Mouse (Mus musculus) heart, postnatal 0 days (tissue): ENCODE measurements around the gene Zfp764. TPM values are rescaled to one million over a fixed set of nuclear protein-coding genes. Genes with fewer than 3 reads are reported as not detected.

ENCODE experiments used
- ATAC-seq: fragments of 200-750 bp; cut with Nextera tagmentation; 2 replicates; pipeline ENCODE4 v1.8.0; 2017; ENCODE audit warnings: low read depth, moderate number of reproducible peaks, moderate library complexity; ENCODE audit not compliant: insufficient read depth
- DNase-seq: peaks from one replicate; pipeline ENCODE4 v3.0.0-alpha.2; 2016; ENCODE audit warnings: low spot score
- H3K27ac ChIP-seq: fragments of 300-500 bp; sonication (generic); 2 replicates; pipeline ENCODE4 v1.5.1; 2014; ENCODE audit warnings: low read depth, mild to moderate bottlenecking
- H3K27me3 ChIP-seq: fragments of 300-500 bp; sonication (generic); 2 replicates; pipeline ENCODE4 v1.6.1; 2014; ENCODE audit warnings: low read length, mixed read lengths; ENCODE audit not compliant: control insufficient read depth, insufficient read depth
- H3K36me3 ChIP-seq: fragments of 300-500 bp; sonication (generic); replicated peaks from 2 replicates; pipeline ENCODE4 v1.6.1; 2014; ENCODE audit warnings: low read length, mixed read lengths; ENCODE audit not compliant: control insufficient read depth, insufficient read depth
- H3K4me1 ChIP-seq: fragments of 300-500 bp; sonication (generic); 2 replicates; pipeline ENCODE4 v1.6.1; 2014; ENCODE audit warnings: antibody characterized with exemption; ENCODE audit not compliant: control insufficient read depth, insufficient read depth
- H3K4me2 ChIP-seq: fragments of 300-500 bp; sonication (generic); 2 replicates; pipeline ENCODE4 v1.6.1; 2014; ENCODE audit warnings: low read depth, mild to moderate bottlenecking, low read length, moderate library complexity
- H3K4me3 ChIP-seq: fragments of 300-500 bp; sonication (generic); 2 replicates; pipeline ENCODE4 v1.5.1; 2014; ENCODE audit warnings: low read depth, low read length
- H3K9ac ChIP-seq: fragments of 300-500 bp; sonication (generic); replicated peaks from 2 replicates; pipeline ENCODE4 v1.6.1; 2014; ENCODE audit warnings: low read depth, low read length, mixed read lengths
- H3K9me3 ChIP-seq: fragments of 300-500 bp; sonication (generic); replicated peaks from 2 replicates; pipeline ENCODE4 v1.6.1; 2016; ENCODE audit warnings: low read length; ENCODE audit not compliant: control insufficient read depth
- CTCF ChIP-seq: IDR thresholded peaks from 2 replicates; pipeline ENCODE4 v1.5.1; 2016; ENCODE audit warnings: antibody characterized with exemption, control low read depth, low read depth
- EP300 ChIP-seq: IDR thresholded peaks from 2 replicates; pipeline ENCODE4 v1.6.1; 2016; ENCODE audit warnings: antibody characterized with exemption, low read depth
- WGBS: fragments of 180-500 bp; shearing (Covaris S2); extraction: QIAGEN DNeasy Blood & Tissue Kit; methylation state at CpG from one replicate; pipeline ENCODE4 v1.1.7; 2014; 5-methylcytosine and 5-hydroxymethylcytosine counted together
- polyA plus RNA-seq: library from polyadenylated mRNA; unstranded; fragments of >200 nt; fragmentation: Nextera tagmentation; extraction: Ambion mirVana; gene quantifications from 2 replicates; pipeline ENCODE4 v1.2.1, GENCODE M21; 2015
- total RNA-seq: library from RNA; depleted of rRNA; stranded (reverse); fragments of >200 nt; gene quantifications from 2 replicates; pipeline ENCODE4 v1.2.3, GENCODE M21; 2014; ENCODE audit warnings: low replicate concordance

Zfp764 gene
- total and polyA plus RNA-seq, 2 experiments from 2014 or later: 3.2 to 11.3 TPM

DNA sequence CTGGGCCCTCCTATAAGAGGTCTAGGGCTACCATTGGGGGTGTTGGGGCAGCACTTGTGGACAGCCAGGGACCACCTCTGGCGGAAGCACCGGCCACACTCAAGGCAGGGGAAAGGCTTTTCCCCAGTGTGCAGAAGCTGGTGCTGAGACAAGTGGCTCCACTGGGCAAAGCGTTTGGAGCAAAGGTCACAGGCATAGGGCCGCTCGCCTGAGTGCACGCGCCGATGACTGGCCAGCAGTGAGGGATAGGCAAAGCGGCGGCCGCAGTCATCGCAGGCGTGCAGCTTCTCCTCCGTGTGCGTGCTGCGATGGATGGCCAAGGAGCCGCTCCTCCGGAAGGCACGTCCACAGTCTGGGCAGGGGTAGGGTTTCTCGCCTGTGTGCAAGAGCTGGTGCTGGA lies 37.4 kb upstream of the Zfp764 start:
- H3K9me3 ChIP-seq: no peaks in the 10 kb centered on the region

DNA sequence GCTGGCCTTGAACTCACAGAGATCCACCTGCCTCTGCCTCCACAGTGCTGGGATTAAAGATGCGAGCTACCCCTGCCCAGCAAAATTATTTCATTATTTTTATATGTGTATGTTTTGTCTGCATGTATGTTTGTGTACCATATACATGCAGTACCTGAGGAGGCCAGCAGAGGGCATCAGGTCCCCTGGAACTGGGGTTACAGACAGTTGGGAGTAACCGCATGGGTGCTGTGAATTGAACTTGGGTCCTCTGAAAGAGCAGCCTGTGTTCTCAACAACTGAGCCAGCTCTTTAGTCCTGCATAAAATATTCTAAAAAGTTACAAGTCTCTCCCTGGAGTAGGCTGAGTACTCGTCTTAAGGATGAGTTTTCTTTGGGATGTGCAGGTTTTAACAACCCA lies 31.1 kb upstream of the Zfp764 start:
- no peak for DNase-seq
- peaks cover 7% of the 10 kb centered on the region; the same call in 1 of the 2 replicates for H3K36me3 ChIP-seq
- no peak for ATAC-seq
- TF ChIP-seq CTCF (peak; percentile 34), EP300 (no peak)
- no peak overlapping the region for H3K4me3 ChIP-seq
- H3K4me2 ChIP-seq: no peak overlapping the region
- WGBS: 86% methylated on average over 3 of the region's 3 CpGs
- H3K9me3 ChIP-seq: peaks cover 7% of the 10 kb centered on the region; the same call in 1 of the 2 replicates
- no peaks in the 10 kb centered on the region for H3K4me1 ChIP-seq
- no peak overlapping the region for H3K9ac ChIP-seq
- H3K27ac ChIP-seq: no peak overlapping the region
- no peaks in the 10 kb centered on the region for H3K27me3 ChIP-seq

More for the DNA sequence above, 37.4 kb upstream of the Zfp764 start:
- peaks cover 27% of the 10 kb centered on the region for H3K36me3 ChIP-seq
- no peak overlapping the region for H3K4me2 ChIP-seq
- no peaks in the 10 kb centered on the region for H3K4me1 ChIP-seq
- H3K27ac ChIP-seq: no peak overlapping the region
- no peak overlapping the region for H3K9ac ChIP-seq
- H3K27me3 ChIP-seq: no peaks in the 10 kb centered on the region
- no peak for ATAC-seq
- 89% methylated on average over 20 of the region's 20 CpGs for WGBS
- TF ChIP-seq CTCF: no peak
- TF ChIP-seq EP300: no peak
- DNase-seq: no peak
- no peak overlapping the region for H3K4me3 ChIP-seq

DNA sequence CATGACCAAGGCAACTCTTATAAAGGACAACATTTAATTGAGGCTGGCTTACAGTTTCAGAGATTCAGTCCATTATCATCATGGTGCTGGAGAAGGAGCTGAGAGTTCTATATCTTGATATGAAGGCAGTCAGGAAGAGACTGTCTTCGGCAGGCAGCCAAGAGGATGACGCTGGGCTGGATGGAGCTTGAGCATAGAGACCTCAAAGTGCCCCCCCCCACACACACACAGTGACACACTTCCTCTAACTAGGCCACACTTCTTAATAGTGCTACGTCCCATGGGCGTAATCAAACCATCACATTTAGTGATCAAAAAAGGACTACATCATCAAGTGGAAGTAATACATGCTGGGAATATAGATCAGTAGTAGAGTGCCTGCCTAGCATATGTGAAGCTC lies 28.6 kb upstream of the Zfp764 start:
- DNase-seq (no peak), ATAC-seq (no peak)
- Histone ChIP-seq H3K9ac (no peak overlapping the region), H3K4me1 (no peaks in the 10 kb centered on the region), H3K27me3 (no peaks in the 10 kb centered on the region), H3K9me3 (peaks cover 7% of the 10 kb centered on the region; the same call in 1 of the 2 replicates), H3K4me3 (no peak overlapping the region), H3K36me3 (no peaks in the 10 kb centered on the region), H3K27ac (no peak overlapping the region), H3K4me2 (no peak overlapping the region)
- TF ChIP-seq EP300 (no peak), CTCF (no peak)
- 75% methylated on average over 4 of the region's 4 CpGs for WGBS

DNA sequence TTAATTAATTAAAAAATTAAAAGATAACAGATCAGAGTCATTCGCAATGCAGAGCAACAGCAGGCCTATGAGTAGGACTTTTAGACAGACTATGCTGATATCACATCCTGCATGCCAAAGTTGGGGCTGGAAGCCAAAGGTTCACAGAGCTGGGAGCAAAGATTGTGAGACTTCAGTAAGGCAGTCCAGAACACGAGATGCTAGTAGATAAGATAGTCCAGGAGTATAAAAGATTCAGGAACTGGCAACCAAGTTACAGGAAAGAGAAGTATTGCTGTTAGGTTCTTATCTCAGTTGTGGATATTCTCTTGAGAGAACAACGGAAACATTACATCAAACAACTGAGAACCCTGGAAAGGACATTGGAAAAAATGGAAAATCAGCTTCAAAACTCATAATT lies 19.7 kb upstream of the Zfp764 start:
- no peak overlapping the region for H3K9ac ChIP-seq
- TF ChIP-seq CTCF (no peak), EP300 (peak; percentile 71; the same call in 1 of the 2 replicates)
- H3K27ac ChIP-seq: no peak overlapping the region
- ATAC-seq: no peak
- H3K36me3 ChIP-seq: no peaks in the 10 kb centered on the region
- H3K27me3 ChIP-seq: peaks cover 3% of the 10 kb centered on the region; the same call in 1 of the 2 replicates
- H3K9me3 ChIP-seq: no peaks in the 10 kb centered on the region
- peak; percentile 36 for DNase-seq
- H3K4me1 ChIP-seq: peaks cover 1% of the 10 kb centered on the region
- WGBS: 39% methylated on average over 3 of the region's 3 CpGs
- no peak overlapping the region for H3K4me3 ChIP-seq
- H3K4me2 ChIP-seq: no peak overlapping the region

DNA sequence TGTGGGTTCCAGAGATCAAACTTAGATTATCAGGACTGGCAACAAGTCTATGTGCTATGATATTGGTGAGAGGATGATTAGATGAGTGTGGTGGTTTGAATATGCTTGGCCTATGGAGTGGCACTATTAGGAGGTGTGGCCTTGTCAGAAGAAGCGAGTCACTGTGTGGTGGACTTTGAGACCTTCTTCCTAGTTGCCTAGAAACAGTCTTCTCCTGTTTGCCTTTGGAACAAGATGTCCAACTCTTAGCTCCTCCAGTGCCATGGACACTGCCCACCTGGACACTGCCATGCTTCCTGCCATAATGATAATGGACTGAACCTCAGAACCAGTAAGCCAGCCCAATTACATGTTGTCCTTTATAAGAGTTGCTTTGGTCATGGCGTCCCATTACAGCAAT lies 19.3 kb upstream of the Zfp764 start:
- no peak for TF ChIP-seq EP300
- no peak for TF ChIP-seq CTCF
- ATAC-seq (no peak), DNase-seq (no peak)
- WGBS: 78% methylated on average over 2 of the region's 2 CpGs
- peak overlapping the region; percentile 35; the same call in 1 of the 2 replicates for H3K27ac ChIP-seq
- no peak overlapping the region for H3K9ac ChIP-seq
- H3K4me1 ChIP-seq: peaks cover 4% of the 10 kb centered on the region
- no peaks in the 10 kb centered on the region for H3K36me3 ChIP-seq
- peaks cover 3% of the 10 kb centered on the region; the same call in 1 of the 2 replicates for H3K27me3 ChIP-seq
- H3K9me3 ChIP-seq: no peaks in the 10 kb centered on the region
- H3K4me3 ChIP-seq: no peak overlapping the region
- H3K4me2 ChIP-seq: no peak overlapping the region

DNA sequence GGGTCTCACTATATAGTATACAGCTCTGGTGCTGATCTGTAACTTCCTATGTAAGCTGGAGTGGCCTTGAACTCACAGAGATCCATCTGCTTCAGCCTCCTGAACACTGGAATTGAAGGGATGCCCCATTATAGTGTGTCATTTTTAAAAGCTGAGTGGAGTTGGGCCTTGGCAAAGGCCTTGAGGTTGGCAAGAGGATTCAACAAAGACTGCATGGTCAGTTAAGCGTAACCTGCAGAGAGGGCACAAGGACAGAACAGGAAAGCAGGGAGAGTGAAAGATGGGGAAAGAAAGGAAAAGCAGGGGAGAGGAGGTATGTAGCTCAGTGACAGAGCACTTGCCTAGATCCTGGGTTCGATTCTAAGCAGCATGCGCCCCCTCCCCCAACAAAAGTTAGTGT lies 18.7 kb upstream of the Zfp764 start:
- peaks cover 4% of the 10 kb centered on the region for H3K4me1 ChIP-seq
- DNase-seq: no peak
- 82% methylated on average over 3 of the region's 3 CpGs for WGBS

More for the DNA sequence above, 18.7 kb upstream of the Zfp764 start:
- TF ChIP-seq EP300 (no peak), CTCF (no peak)
- Histone ChIP-seq H3K27me3 (peaks cover 3% of the 10 kb centered on the region; the same call in 1 of the 2 replicates), H3K9me3 (no peaks in the 10 kb centered on the region), H3K36me3 (no peaks in the 10 kb centered on the region), H3K4me2 (no peak overlapping the region), H3K4me3 (no peak overlapping the region), H3K27ac (no peak overlapping the region), H3K9ac (no peak overlapping the region)
- ATAC-seq: no peak
